Mouse (Mus musculus) cerebellum, postnatal 14 days (tissue): ENCODE data around the gene Epm2aip1.

ENCODE experiments used
- DNase-seq, 2 experiments: peaks; one replicate each; pipeline ENCODE4 v3.0.0; 2021; ENCODE audit warnings: mixed read lengths in 2 of 2

Epm2aip1 gene

GRCm38 (mm10) chr9:111271434-111272160 lies at the start of gene Epm2aip1, which contains the start of gene Mlh1:
Epm2aip1 (plus strand) TSS chr9:111271929.
Mlh1 (minus strand) TSS chr9:111271791.
- peak; percentile 100 for DNase-seq

GRCm38 (mm10) chr9:111223406-111223805 lies 48.3 kb upstream of the Epm2aip1 start:
- DNase-seq, result no peak

GRCm38 (mm10) chr9:111228446-111228845 lies 43.3 kb upstream of the Epm2aip1 start:
- DNase-seq, result no peak

GRCm38 (mm10) chr9:111234701-111235100 lies 37.0 kb upstream of the Epm2aip1 start:
- DNase-seq, result no peak

GRCm38 (mm10) chr9:111237726-111238125 lies 34.0 kb upstream of the Epm2aip1 start:
- peak; percentile 43 to 44 for DNase-seq

GRCm38 (mm10) chr9:111239821-111240220 lies 31.9 kb upstream of the Epm2aip1 start:
- DNase-seq, result no peak

- no peak for DNase-seq
Observed at GRCm38 (mm10) chr9:111243384-111243783, 28.3 kb upstream of the Epm2aip1 start.

GRCm38 (mm10) chr9:111245546-111245945 lies 26.2 kb upstream of the Epm2aip1 start:
- no peak for DNase-seq

- DNase-seq, result peak in 1 of 2 experiments; percentile 29
Observed at GRCm38 (mm10) chr9:111247682-111248246, 24.0 kb upstream of the Epm2aip1 start.

GRCm38 (mm10) chr9:111252161-111252869 lies 19.4 kb upstream of the Epm2aip1 start:
- DNase-seq, result no peak

- DNase-seq, result no peak
Observed at GRCm38 (mm10) chr9:111260360-111260985, 11.3 kb upstream of the Epm2aip1 start.

GRCm38 (mm10) chr9:111261356-111261755 lies 10.4 kb upstream of the Epm2aip1 start:
- no peak for DNase-seq

- no peak for DNase-seq
Observed at GRCm38 (mm10) chr9:111267998-111268397, 3.7 kb upstream of the Epm2aip1 start.

- DNase-seq, result no peak
Observed at GRCm38 (mm10) chr9:111270606-111271005, 1.1 kb upstream of the Epm2aip1 start.

- peak in 1 of 2 experiments; percentile 83 for DNase-seq
Observed at GRCm38 (mm10) chr9:111271056-111271433, 684 bp upstream of the Epm2aip1 start.

- DNase-seq, result peak in 1 of 2 experiments; percentile 48
Observed at GRCm38 (mm10) chr9:111272356-111272755, 627 bp downstream of the Epm2aip1 start.

GRCm38 (mm10) chr9:111272996-111273785 lies 1.5 kb downstream of the Epm2aip1 start:
- DNase-seq, result no peak

- DNase-seq, result no peak
Observed at GRCm38 (mm10) chr9:111273958-111274357, 2.2 kb downstream of the Epm2aip1 start.

- no peak for DNase-seq
Observed at GRCm38 (mm10) chr9:111275156-111275555, 3.4 kb downstream of the Epm2aip1 start.

GRCm38 (mm10) chr9:111285061-111285460 lies 13.3 kb downstream of the Epm2aip1 start:
- no peak for DNase-seq

- no peak for DNase-seq
Observed at GRCm38 (mm10) chr9:111285676-111286075, 13.9 kb downstream of the Epm2aip1 start.

- no peak for DNase-seq
Observed at GRCm38 (mm10) chr9:111286468-111286867, 14.7 kb downstream of the Epm2aip1 start.
